Mouse (Mus musculus) cerebral cortex, adult 2 months (tissue): ENCODE results near the gene Kat8.

Experiments
- WGBS: fragments of 180-500 bp; shearing (Covaris S2); methylation state at CpG from one replicate; pipeline ENCODE4 v1.1.7; 2018; 5-methylcytosine and 5-hydroxymethylcytosine counted together

Gene Kat8

GRCm38 (mm10) chr7:127912190-127912871 is at the start of gene Kat8:
Gene Kat8 (plus strand): TSS chr7:127912516.
- under 1% methylated on average over 40 of the region's 40 CpGs for WGBS

- WGBS: 94% methylated on average over 12 of the region's 12 CpGs
Measured at GRCm38 (mm10) chr7:127866434-127866833, 45.9 kb upstream of the Kat8 start.

- 98% methylated on average over 18 of the region's 18 CpGs for WGBS
Measured at GRCm38 (mm10) chr7:127867641-127868040, 44.7 kb upstream of the Kat8 start.

GRCm38 (mm10) chr7:127869149-127869810 is 43.0 kb upstream of the Kat8 start:
- WGBS: 33% methylated on average over 3 of the region's 3 CpGs

- 66% methylated on average over 5 of the region's 5 CpGs for WGBS
Measured at GRCm38 (mm10) chr7:127870136-127870821, 42.0 kb upstream of the Kat8 start.

GRCm38 (mm10) chr7:127874812-127875626 is 37.3 kb upstream of the Kat8 start:
- WGBS: 4% methylated on average over 20 of the region's 20 CpGs

- WGBS: 1% methylated on average over 38 of the region's 43 CpGs
Measured at GRCm38 (mm10) chr7:127875627-127876001, 36.7 kb upstream of the Kat8 start.

GRCm38 (mm10) chr7:127876041-127876466 is 36.3 kb upstream of the Kat8 start, which contains the start of gene Zfp646:
Gene Zfp646 (plus strand): TSS chr7:127876221.
- WGBS: under 1% methylated on average over 41 of the region's 41 CpGs

GRCm38 (mm10) chr7:127876467-127877348 is 35.6 kb upstream of the Kat8 start, which contains the start of gene Zfp668:
Gene Zfp668 (minus strand): TSS chr7:127876828.
- WGBS: under 1% methylated on average over 60 of the region's 60 CpGs

GRCm38 (mm10) chr7:127879301-127879700 is 33.0 kb upstream of the Kat8 start:
- 96% methylated on average over 9 of the region's 9 CpGs for WGBS

- WGBS: 77% methylated on average over 12 of the region's 12 CpGs
Measured at GRCm38 (mm10) chr7:127880431-127880830, 31.9 kb upstream of the Kat8 start.

- 48% methylated on average over 6 of the region's 6 CpGs for WGBS
Measured at GRCm38 (mm10) chr7:127885951-127886350, 26.4 kb upstream of the Kat8 start.

GRCm38 (mm10) chr7:127886551-127886950 is 25.8 kb upstream of the Kat8 start:
- WGBS: 77% methylated on average over 6 of the region's 6 CpGs

- 70% methylated on average over 8 of the region's 8 CpGs for WGBS
Measured at GRCm38 (mm10) chr7:127887191-127887590, 25.1 kb upstream of the Kat8 start.

- 69% methylated on average over 3 of the region's 3 CpGs for WGBS
Measured at GRCm38 (mm10) chr7:127887781-127888180, 24.5 kb upstream of the Kat8 start.

- WGBS: 64% methylated on average over 3 of the region's 3 CpGs
Measured at GRCm38 (mm10) chr7:127888821-127889220, 23.5 kb upstream of the Kat8 start.

GRCm38 (mm10) chr7:127890798-127891197 is 21.5 kb upstream of the Kat8 start, which contains the start of gene Prss53:
Gene Prss53 (minus strand): TSS chr7:127890970.
- 46% methylated on average over 4 of the region's 4 CpGs for WGBS

GRCm38 (mm10) chr7:127894480-127894879 is 17.8 kb upstream of the Kat8 start:
- WGBS: 84% methylated on average over 5 of the region's 5 CpGs

- under 1% methylated on average over 26 of the region's 26 CpGs for WGBS
Measured at GRCm38 (mm10) chr7:127895442-127895841, 16.9 kb upstream of the Kat8 start, which contains the start of the genes Gm21974 and Vkorc1. Gene Gm21974 (minus strand): TSS chr7:127895454. Gene Vkorc1 (minus strand): TSS chr7:127895617.

- WGBS: 66% methylated on average over 7 of the region's 7 CpGs
Measured at GRCm38 (mm10) chr7:127895891-127896290, 16.4 kb upstream of the Kat8 start.
